Mouse (Mus musculus): ENCODE measurements around the gene Rps6ka5.

Rps6ka5 gene

GRCm38 (mm10) chr12:100655972-100656371 is 70.8 kb downstream of the Rps6ka5 start:
- no peak for DNase-seq (ENCODE audit: low spot score in 2 of 2)

- no peak for DNase-seq (ENCODE audit: low spot score in 2 of 2)
Observed at GRCm38 (mm10) chr12:100641936-100642335, 84.8 kb downstream of the Rps6ka5 start.

GRCm38 (mm10) chr12:100640726-100641125 is 86.1 kb downstream of the Rps6ka5 start:
- DNase-seq (ENCODE audit: low spot score in 2 of 2) = no peak

GRCm38 (mm10) chr12:100639680-100640079 is 87.1 kb downstream of the Rps6ka5 start:
- DNase-seq (ENCODE audit: low spot score in 2 of 2) = peak; percentile 40 to 67

- no peak for DNase-seq (ENCODE audit: low spot score in 2 of 2)
Observed at GRCm38 (mm10) chr12:100637886-100638285, 88.9 kb downstream of the Rps6ka5 start.

- no peak for DNase-seq (ENCODE audit: low spot score in 2 of 2)
Observed at GRCm38 (mm10) chr12:100636733-100637132, 90.0 kb downstream of the Rps6ka5 start.

GRCm38 (mm10) chr12:100636299-100636633 is 90.5 kb downstream of the Rps6ka5 start:
- DNase-seq (ENCODE audit: low spot score in 2 of 2) = no peak

GRCm38 (mm10) chr12:100635601-100636298 is 91.0 kb downstream of the Rps6ka5 start:
- no peak for DNase-seq (ENCODE audit: low spot score in 2 of 2)

GRCm38 (mm10) chr12:100633231-100633630 is 93.6 kb downstream of the Rps6ka5 start:
- DNase-seq (ENCODE audit: low spot score in 2 of 2) = no peak

- DNase-seq (ENCODE audit: low spot score in 2 of 2) = no peak
Observed at GRCm38 (mm10) chr12:100631286-100631685, 95.5 kb downstream of the Rps6ka5 start.

- no peak for DNase-seq (ENCODE audit: low spot score in 2 of 2)
Observed at GRCm38 (mm10) chr12:100629126-100629920, 97.5 kb downstream of the Rps6ka5 start.

- no peak for DNase-seq (ENCODE audit: low spot score in 2 of 2)
Observed at GRCm38 (mm10) chr12:100626991-100627677, 99.6 kb downstream of the Rps6ka5 start.

- DNase-seq (ENCODE audit: low spot score in 2 of 2) = no peak
Observed at GRCm38 (mm10) chr12:100626273-100626990, 100.4 kb downstream of the Rps6ka5 start.

- no peak for DNase-seq (ENCODE audit: low spot score in 2 of 2)
Observed at GRCm38 (mm10) chr12:100624854-100625447, 101.8 kb downstream of the Rps6ka5 start.

- no peak for DNase-seq (ENCODE audit: low spot score in 2 of 2)
Observed at GRCm38 (mm10) chr12:100615251-100615650, 111.5 kb downstream of the Rps6ka5 start.

- no peak for DNase-seq (ENCODE audit: low spot score in 2 of 2)
Observed at GRCm38 (mm10) chr12:100613878-100614277, 112.9 kb downstream of the Rps6ka5 start.

GRCm38 (mm10) chr12:100613192-100613700 is 113.5 kb downstream of the Rps6ka5 start:
- no peak for DNase-seq (ENCODE audit: low spot score in 2 of 2)

- DNase-seq (ENCODE audit: low spot score in 2 of 2) = no peak
Observed at GRCm38 (mm10) chr12:100609766-100610165, 117.0 kb downstream of the Rps6ka5 start.

GRCm38 (mm10) chr12:100609064-100609463 is 117.7 kb downstream of the Rps6ka5 start:
- DNase-seq (ENCODE audit: low spot score in 2 of 2) = no peak

GRCm38 (mm10) chr12:100606733-100607132 is 120.0 kb downstream of the Rps6ka5 start:
- no peak for DNase-seq (ENCODE audit: low spot score in 2 of 2)

GRCm38 (mm10) chr12:100605596-100605995 is 121.2 kb downstream of the Rps6ka5 start:
- DNase-seq (ENCODE audit: low spot score in 2 of 2) = no peak
